In the genomic region with DNA sequence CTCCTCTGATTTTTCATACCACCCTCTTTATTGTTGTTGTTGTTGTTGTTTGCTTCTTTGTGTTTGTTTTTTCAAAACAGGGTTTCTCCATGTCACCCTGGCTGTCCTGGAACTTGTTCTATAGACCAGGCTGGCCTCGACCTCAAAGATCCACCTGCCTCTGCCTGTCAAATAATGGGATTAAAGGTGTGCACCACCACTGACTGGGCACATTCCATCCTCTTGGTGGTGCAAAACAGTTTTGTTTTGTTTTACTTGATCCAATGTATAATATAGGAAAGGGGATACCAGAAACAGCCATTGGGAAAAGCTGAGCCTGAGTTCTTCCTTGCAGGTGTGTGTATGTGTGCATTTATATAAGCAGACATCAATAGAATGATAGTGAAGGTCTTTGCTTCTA, we compare ENCODE assay signal across 25 mouse cellular contexts. TPM values are rescaled to one million over a fixed set of nuclear protein-coding genes. Genes with fewer than 3 reads are reported as not detected.
DNase-seq lines count a peak whose midpoint lies in the region; ATAC-seq and TF ChIP-seq lines count a peak whose summit lies in the region.
"Had no signal": no experiment of that assay in that cellular context is flagged by ENCODE, and none has a peak within 500 bp of the region (broad histone marks: within the 10 kb centered on the region; RNA-seq: fewer than 3 reads in every experiment).

No protein-coding gene starts in this region.

- ATAC-seq in forebrain, embryonic 11.5 days (replicated peaks; ENCODE audit: low FRiP score) = no peak
- ATAC-seq in forebrain, embryonic 15.5 days (replicated peaks) = no peak
- ATAC-seq in kidney, embryonic 14.5 days (ENCODE audit: low FRiP score, low TSS enrichment) = no peak
- no peak for ATAC-seq in neural tube, embryonic 11.5 days (ENCODE audit: insufficient read depth, low FRiP score, low TSS enrichment)
- ATAC-seq in stomach, postnatal 0 days (ENCODE audit: low FRiP score, low TSS enrichment) = no peak
- ATAC-seq: activated CD4-positive, CD25-positive, alpha-beta regulatory T cell, adult 4 months; forebrain, embryonic 16.5 days; Patski had no signal

- H3K4me2 ChIP-seq in forebrain, embryonic 11.5 days (ENCODE audit: low read depth, low read length, severe bottlenecking) = no peak overlapping the region
- no peak overlapping the region for H3K4me2 ChIP-seq in forebrain, embryonic 15.5 days (replicated peaks)
- no peak overlapping the region for H3K4me2 ChIP-seq in kidney, embryonic 14.5 days (replicated peaks; ENCODE audit: low read depth, low read length)
- H3K4me2 ChIP-seq in neural tube, embryonic 11.5 days (ENCODE audit: low read depth) = peak overlapping the region; percentile 92; the same call in 1 of the 2 replicates
- H3K4me2 ChIP-seq in stomach, postnatal 0 days (replicated peaks; ENCODE audit: low read depth) = no peak overlapping the region
- H3K4me2 ChIP-seq: embryonic facial prominence, embryonic 12.5 days; midbrain, embryonic 12.5 days had no signal

- peaks cover 100% of the 10 kb centered on the region for H3K27me3 ChIP-seq in forebrain, embryonic 11.5 days (ENCODE audit: control insufficient read depth, insufficient read depth, low read length)
- peaks cover 100% of the 10 kb centered on the region for H3K27me3 ChIP-seq in forebrain, embryonic 15.5 days
- H3K27me3 ChIP-seq in kidney, embryonic 14.5 days (ENCODE audit: control insufficient read depth, insufficient read depth, low read length) = no peaks in the 10 kb centered on the region
- no peaks in the 10 kb centered on the region for H3K27me3 ChIP-seq in neural tube, embryonic 11.5 days (ENCODE audit: control insufficient read depth, insufficient read depth, low read length)
- H3K27me3 ChIP-seq in stomach, postnatal 0 days (ENCODE audit: control insufficient read depth, insufficient read depth, low read length) = peaks cover 2% of the 10 kb centered on the region; the same call in 1 of the 2 replicates
- H3K27me3 ChIP-seq: Patski had no signal

- TF ChIP-seq EP300 in stomach, postnatal 0 days (optimal IDR thresholded peaks at IDR 0.05) = no peak

- no peaks in the 10 kb centered on the region for H3K9me3 ChIP-seq in forebrain, embryonic 11.5 days (ENCODE audit: control insufficient read depth, low read length)
- H3K9me3 ChIP-seq in forebrain, embryonic 15.5 days = no peaks in the 10 kb centered on the region
- no peaks in the 10 kb centered on the region for H3K9me3 ChIP-seq in kidney, embryonic 14.5 days (ENCODE audit: control insufficient read depth, low read length)
- H3K9me3 ChIP-seq in neural tube, embryonic 11.5 days (ENCODE audit: control insufficient read depth, low read length) = no peaks in the 10 kb centered on the region
- no peaks in the 10 kb centered on the region for H3K9me3 ChIP-seq in stomach, postnatal 0 days (ENCODE audit: control insufficient read depth, low read length)
- H3K9me3 ChIP-seq: embryonic facial prominence, embryonic 12.5 days; heart, embryonic 10.5 days; midbrain, embryonic 12.5 days had no signal

- no peaks in the 10 kb centered on the region for H3K36me3 ChIP-seq in forebrain, embryonic 11.5 days (ENCODE audit: control insufficient read depth, insufficient read depth, low read length)
- H3K36me3 ChIP-seq in forebrain, embryonic 15.5 days = no peaks in the 10 kb centered on the region
- H3K36me3 ChIP-seq in kidney, embryonic 14.5 days (ENCODE audit: control insufficient read depth, insufficient read depth, low read length) = peaks cover 24% of the 10 kb centered on the region; the same call in 1 of the 2 replicates
- peaks cover 2% of the 10 kb centered on the region; the same call in 1 of the 2 replicates for H3K36me3 ChIP-seq in neural tube, embryonic 11.5 days (ENCODE audit: control insufficient read depth, insufficient read depth, low read length)
- no peaks in the 10 kb centered on the region for H3K36me3 ChIP-seq in stomach, postnatal 0 days (ENCODE audit: control insufficient read depth, insufficient read depth, low read length)
- H3K36me3 ChIP-seq: embryonic facial prominence, embryonic 12.5 days; heart, embryonic 10.5 days; midbrain, embryonic 12.5 days had no signal

- no peak overlapping the region for H3K9ac ChIP-seq in forebrain, embryonic 11.5 days (ENCODE audit: low read length)
- no peak overlapping the region for H3K9ac ChIP-seq in forebrain, embryonic 15.5 days (replicated peaks)
- no peak overlapping the region for H3K9ac ChIP-seq in kidney, embryonic 14.5 days (ENCODE audit: low read depth, low read length)
- H3K9ac ChIP-seq in neural tube, embryonic 11.5 days (ENCODE audit: low read length) = peak overlapping the region; percentile 37; the same call in 1 of the 2 replicates
- H3K9ac ChIP-seq in stomach, postnatal 0 days (ENCODE audit: low read length) = no peak overlapping the region
- H3K9ac ChIP-seq: embryonic facial prominence, embryonic 12.5 days; midbrain, embryonic 12.5 days had no signal

- 0% methylated on average over 1 of the region's 1 CpGs for WGBS in forebrain, embryonic 11.5 days
- 3% methylated on average over 1 of the region's 1 CpGs for WGBS in forebrain, embryonic 15.5 days
- WGBS in kidney, embryonic 14.5 days = 64% methylated on average over 1 of the region's 1 CpGs
- WGBS in neural tube, embryonic 11.5 days = 30% methylated on average over 1 of the region's 1 CpGs
- WGBS in stomach, postnatal 0 days = 67% methylated on average over 1 of the region's 1 CpGs

- no peak overlapping the region for H3K27ac ChIP-seq in forebrain, embryonic 11.5 days (ENCODE audit: low read depth, low read length)
- no peak overlapping the region for H3K27ac ChIP-seq in forebrain, embryonic 15.5 days (replicated peaks)
- peak overlapping the region; percentile 24; the same call in 1 of the 2 replicates for H3K27ac ChIP-seq in kidney, embryonic 14.5 days (ENCODE audit: low read depth, low read length)
- peak overlapping the region; percentile 100 for H3K27ac ChIP-seq in neural tube, embryonic 11.5 days (ENCODE audit: low read depth, low read length)
- no peak overlapping the region for H3K27ac ChIP-seq in stomach, postnatal 0 days (replicated peaks)
- H3K27ac ChIP-seq: embryonic facial prominence, embryonic 12.5 days; heart, embryonic 10.5 days; midbrain, embryonic 12.5 days had no signal

- peak; percentile 41 for DNase-seq in forebrain, embryonic 11.5 days (ENCODE audit: low spot score)
- DNase-seq in kidney, adult 11 months = no peak
- DNase-seq in neural tube, embryonic 11.5 days (ENCODE audit: low spot score) = peak; percentile 25
- no peak for DNase-seq in neural tube, embryonic 10.5 days (ENCODE audit: extremely low spot score, low spot score)
- DNase-seq in stomach, postnatal 0 days (ENCODE audit: low spot score) = no peak
- DNase-seq in layer of hippocampus, adult 8-10 months (ENCODE audit: low spot score in 2 of 2) = no peak
- DNase-seq: adrenal gland, postnatal 14 days; cerebellum, postnatal 10 days; left cerebral cortex, postnatal 4 days; liver; retina, postnatal 1 day had no signal

- H3K4me1 ChIP-seq in forebrain, embryonic 11.5 days (replicated peaks; ENCODE audit: control insufficient read depth, insufficient read depth, low read length) = peaks cover 4% of the 10 kb centered on the region; the same call in 1 of the 2 replicates
- peaks cover 6% of the 10 kb centered on the region for H3K4me1 ChIP-seq in forebrain, embryonic 15.5 days
- H3K4me1 ChIP-seq in kidney, embryonic 14.5 days (ENCODE audit: control insufficient read depth, insufficient read depth, low read length) = peaks cover 72% of the 10 kb centered on the region
- H3K4me1 ChIP-seq in neural tube, embryonic 11.5 days (ENCODE audit: control insufficient read depth, insufficient read depth, low read length) = peaks cover 85% of the 10 kb centered on the region
- peaks cover 3% of the 10 kb centered on the region; the same call in 1 of the 2 replicates for H3K4me1 ChIP-seq in stomach, postnatal 0 days (replicated peaks; ENCODE audit: control insufficient read depth, insufficient read depth)

- H3K4me3 ChIP-seq in forebrain, embryonic 11.5 days (ENCODE audit: low read depth, low read length) = no peak overlapping the region
- no peak overlapping the region for H3K4me3 ChIP-seq in forebrain, embryonic 15.5 days
- no peak overlapping the region for H3K4me3 ChIP-seq in kidney, embryonic 14.5 days (ENCODE audit: low read length)
- no peak overlapping the region for H3K4me3 ChIP-seq in neural tube, embryonic 11.5 days (ENCODE audit: low read depth, low read length)
- H3K4me3 ChIP-seq in stomach, postnatal 0 days (ENCODE audit: low read depth, low read length) = no peak overlapping the region
- H3K4me3 ChIP-seq: embryonic facial prominence, embryonic 12.5 days; erythroblast, embryonic 14.5 days; heart, embryonic 10.5 days; midbrain, embryonic 12.5 days had no signal

- TF ChIP-seq CTCF in stomach, postnatal 0 days (IDR thresholded peaks at IDR 0.05; ENCODE audit: low read depth) = peak; percentile 60

RNA-seq across cellular contexts. Expression of a gene that starts 5.1 kb away (rescaled TPM):
- polyA plus RNA-seq in forebrain, embryonic 11.5 days (2014; fragmentation: Nextera tagmentation; extraction: Ambion mirVana) = not detected in 2 replicates
- not detected in 2 replicates for polyA plus RNA-seq in forebrain, embryonic 15.5 days (2015; fragmentation: Nextera tagmentation; extraction: Ambion mirVana)
- polyA plus RNA-seq in kidney, embryonic 14.5 days (2014; fragmentation: Nextera tagmentation; extraction: Ambion mirVana) = 3.1 and 3.6 TPM in 2 replicates
- polyA plus RNA-seq in neural tube, embryonic 11.5 days (2014; fragmentation: Nextera tagmentation; extraction: Ambion mirVana) = 10.2 and 11.7 TPM in 2 replicates
- 2.5 and 2.6 TPM in 2 replicates for polyA plus RNA-seq in stomach, postnatal 0 days (2015; fragmentation: Nextera tagmentation; extraction: Ambion mirVana)
- total RNA-seq in layer of hippocampus, adult 8-10 months (2022) = not detected
- total RNA-seq: left cerebral cortex, postnatal 4 days; monocyte, adult 5-6 weeks had no signal
- polyA plus RNA-seq: activated CD4-positive, CD25-positive, alpha-beta regulatory T cell, adult 4 months; embryonic facial prominence, embryonic 12.5 days; erythroblast, embryonic 14.5 days; forebrain, embryonic 16.5 days; midbrain, embryonic 12.5 days had no signal

RNA-seq across cellular contexts. Expression of a gene that starts 9.2 kb away (rescaled TPM):
- not detected in 2 replicates for polyA plus RNA-seq in forebrain, embryonic 11.5 days (2014; fragmentation: Nextera tagmentation; extraction: Ambion mirVana)
- not detected in 2 replicates for polyA plus RNA-seq in forebrain, embryonic 15.5 days (2015; fragmentation: Nextera tagmentation; extraction: Ambion mirVana)
- 2.7 and 2.9 TPM in 2 replicates for polyA plus RNA-seq in kidney, embryonic 14.5 days (2014; fragmentation: Nextera tagmentation; extraction: Ambion mirVana)
- polyA plus RNA-seq in neural tube, embryonic 11.5 days (2014; fragmentation: Nextera tagmentation; extraction: Ambion mirVana) = 4.1 and 4.5 TPM in 2 replicates
- polyA plus RNA-seq in stomach, postnatal 0 days (2015; fragmentation: Nextera tagmentation; extraction: Ambion mirVana) = 0.90 and 0.99 TPM in 2 replicates
- total RNA-seq in layer of hippocampus, adult 8-10 months (2022) = not detected
- total RNA-seq: gastrocnemius, adult 18-20 months; left cerebral cortex, postnatal 4 days; megakaryocyte progenitor cell, adult 5-6 weeks; monocyte, adult 5-6 weeks had no signal
- polyA plus RNA-seq: activated CD4-positive, CD25-positive, alpha-beta regulatory T cell, adult 4 months; erythroblast, embryonic 14.5 days; forebrain, embryonic 16.5 days; midbrain, embryonic 12.5 days had no signal

RNA-seq across cellular contexts. Expression of a gene that starts 17.9 kb away (rescaled TPM):
- polyA plus RNA-seq in forebrain, embryonic 11.5 days (2014; fragmentation: Nextera tagmentation; extraction: Ambion mirVana) = not detected in 2 replicates
- polyA plus RNA-seq in forebrain, embryonic 15.5 days (2015; fragmentation: Nextera tagmentation; extraction: Ambion mirVana) = not detected in 2 replicates
- polyA plus RNA-seq in kidney, embryonic 14.5 days (2014; fragmentation: Nextera tagmentation; extraction: Ambion mirVana) = 15.7 and 16.6 TPM in 2 replicates
- polyA plus RNA-seq in neural tube, embryonic 11.5 days (2014; fragmentation: Nextera tagmentation; extraction: Ambion mirVana) = 53.4 and 56.5 TPM in 2 replicates
- 8.4 and 8.9 TPM in 2 replicates for polyA plus RNA-seq in stomach, postnatal 0 days (2015; fragmentation: Nextera tagmentation; extraction: Ambion mirVana)
- total RNA-seq in layer of hippocampus, adult 8-10 months (2022) = not detected
- total RNA-seq: left cerebral cortex, postnatal 4 days; monocyte, adult 5-6 weeks had no signal
- polyA plus RNA-seq: activated CD4-positive, CD25-positive, alpha-beta regulatory T cell, adult 4 months; erythroblast, embryonic 14.5 days; forebrain, embryonic 16.5 days; midbrain, embryonic 12.5 days had no signal

RNA-seq across cellular contexts. Expression of a gene that starts 21.9 kb away (rescaled TPM):
- polyA plus RNA-seq in forebrain, embryonic 11.5 days (2014; fragmentation: Nextera tagmentation; extraction: Ambion mirVana) = not detected in 2 replicates
- not detected in 2 replicates for polyA plus RNA-seq in forebrain, embryonic 15.5 days (2015; fragmentation: Nextera tagmentation; extraction: Ambion mirVana)
- 4.7 and 5.5 TPM in 2 replicates for polyA plus RNA-seq in kidney, embryonic 14.5 days (2014; fragmentation: Nextera tagmentation; extraction: Ambion mirVana)
- polyA plus RNA-seq in neural tube, embryonic 11.5 days (2014; fragmentation: Nextera tagmentation; extraction: Ambion mirVana) = 36.0 and 37.5 TPM in 2 replicates
- polyA plus RNA-seq in stomach, postnatal 0 days (2015; fragmentation: Nextera tagmentation; extraction: Ambion mirVana) = 5.1 and 5.3 TPM in 2 replicates
- total RNA-seq in layer of hippocampus, adult 8-10 months (2022) = not detected
- total RNA-seq: left cerebral cortex, postnatal 4 days; monocyte, adult 5-6 weeks had no signal
- polyA plus RNA-seq: activated CD4-positive, CD25-positive, alpha-beta regulatory T cell, adult 4 months; erythroblast, embryonic 14.5 days; forebrain, embryonic 16.5 days had no signal

RNA-seq across cellular contexts. Expression of a gene that starts 22.0 kb away (rescaled TPM):
- not detected in 2 replicates for polyA plus RNA-seq in forebrain, embryonic 11.5 days (2014; fragmentation: Nextera tagmentation; extraction: Ambion mirVana)
- polyA plus RNA-seq in forebrain, embryonic 15.5 days (2015; fragmentation: Nextera tagmentation; extraction: Ambion mirVana) = not detected in 2 replicates
- 4.4 TPM in 2 replicates for polyA plus RNA-seq in kidney, embryonic 14.5 days (2014; fragmentation: Nextera tagmentation; extraction: Ambion mirVana)
- 16.0 and 18.8 TPM in 2 replicates for polyA plus RNA-seq in neural tube, embryonic 11.5 days (2014; fragmentation: Nextera tagmentation; extraction: Ambion mirVana)
- polyA plus RNA-seq in stomach, postnatal 0 days (2015; fragmentation: Nextera tagmentation; extraction: Ambion mirVana) = 0.33 and 0.80 TPM in 2 replicates
- total RNA-seq in layer of hippocampus, adult 8-10 months (2022) = not detected
- total RNA-seq: left cerebral cortex, postnatal 4 days; monocyte, adult 5-6 weeks had no signal
- polyA plus RNA-seq: activated CD4-positive, CD25-positive, alpha-beta regulatory T cell, adult 4 months; embryonic facial prominence, embryonic 12.5 days; erythroblast, embryonic 14.5 days; forebrain, embryonic 16.5 days; heart, postnatal 0 days; liver, embryonic 16.5 days; midbrain, embryonic 12.5 days had no signal

Comparison
In these comparisons a context has a peak if more than half of its experiments do, and no peak if none do; other contexts are left out.
1. DNase-seq: peak in forebrain, embryonic 11.5 days (single experiment) and neural tube, embryonic 11.5 days (single experiment); none in kidney, adult 11 months (single experiment), neural tube, embryonic 10.5 days (single experiment), stomach, postnatal 0 days (single experiment) and layer of hippocampus, adult 8-10 months (0 of 2).
2. H3K27ac ChIP-seq: peak in kidney, embryonic 14.5 days (single experiment) and neural tube, embryonic 11.5 days (single experiment); none in forebrain, embryonic 11.5 days (single experiment), forebrain, embryonic 15.5 days (single experiment) and stomach, postnatal 0 days (single experiment).